Mouse (Mus musculus): ENCODE data around the gene Mctp1.
A peak's percentile ranks its signal among the peaks of the same experiment; 100 is the strongest.
"Not testable (repeated sequence)": the region's sequence is repeated elsewhere in the genome, so short reads cannot be mapped to it uniquely, and the experiment has no call there.

The Mctp1 gene

GRCm38 (mm10) chr13:76481601-76482000 is 97.3 kb downstream of the Mctp1 start:
- no peak for DNase-seq (ENCODE audit: low spot score in 2 of 2)

- no peak for DNase-seq (ENCODE audit: low spot score in 2 of 2)
Observed at GRCm38 (mm10) chr13:76482998-76483397, 98.7 kb downstream of the Mctp1 start.

- no peak for DNase-seq (ENCODE audit: low spot score in 2 of 2)
Observed at GRCm38 (mm10) chr13:76484086-76484709, 99.9 kb downstream of the Mctp1 start.

GRCm38 (mm10) chr13:76515896-76516295 is 131.6 kb downstream of the Mctp1 start:
- no peak for DNase-seq (ENCODE audit: low spot score in 2 of 2)

GRCm38 (mm10) chr13:76523170-76523569 is 138.8 kb downstream of the Mctp1 start:
- DNase-seq (ENCODE audit: low spot score in 2 of 2), result no peak

- no peak for DNase-seq (ENCODE audit: low spot score in 2 of 2)
Observed at GRCm38 (mm10) chr13:76527326-76527725, 143.0 kb downstream of the Mctp1 start.

- DNase-seq (ENCODE audit: low spot score in 2 of 2), result no peak
Observed at GRCm38 (mm10) chr13:76527751-76528150, 143.4 kb downstream of the Mctp1 start.

- DNase-seq (ENCODE audit: low spot score in 2 of 2), result no peak
Observed at GRCm38 (mm10) chr13:76529915-76530314, 145.6 kb downstream of the Mctp1 start.

- no peak for DNase-seq (ENCODE audit: low spot score in 2 of 2)
Observed at GRCm38 (mm10) chr13:76530867-76531504, 146.7 kb downstream of the Mctp1 start.

GRCm38 (mm10) chr13:76547854-76548253 is 163.5 kb downstream of the Mctp1 start:
- DNase-seq (ENCODE audit: low spot score in 2 of 2), result no peak

GRCm38 (mm10) chr13:76560918-76561317 is 176.6 kb downstream of the Mctp1 start:
- DNase-seq (ENCODE audit: low spot score in 2 of 2), result no peak

GRCm38 (mm10) chr13:76561594-76561993 is 177.3 kb downstream of the Mctp1 start:
- no peak for DNase-seq (ENCODE audit: low spot score in 2 of 2)

- no peak for DNase-seq (ENCODE audit: low spot score in 2 of 2)
Observed at GRCm38 (mm10) chr13:76564061-76564460, 179.7 kb downstream of the Mctp1 start.

- DNase-seq (ENCODE audit: low spot score in 2 of 2), result no peak
Observed at GRCm38 (mm10) chr13:76566024-76566423, 181.7 kb downstream of the Mctp1 start.

- DNase-seq (ENCODE audit: low spot score in 2 of 2), result no peak
Observed at GRCm38 (mm10) chr13:76567448-76567847, 183.1 kb downstream of the Mctp1 start.

GRCm38 (mm10) chr13:76568569-76569211 is 184.4 kb downstream of the Mctp1 start:
- no peak for DNase-seq (ENCODE audit: low spot score in 2 of 2)

- peak; percentile 50 to 71 for DNase-seq (ENCODE audit: low spot score in 2 of 2)
Observed at GRCm38 (mm10) chr13:76579414-76579813, 195.1 kb downstream of the Mctp1 start.

GRCm38 (mm10) chr13:76585447-76585846 is 201.1 kb downstream of the Mctp1 start:
- no peak for DNase-seq (ENCODE audit: low spot score in 2 of 2)

- DNase-seq (ENCODE audit: low spot score in 2 of 2), result not testable (repeated sequence)
Observed at GRCm38 (mm10) chr13:76590709-76591108, 206.4 kb downstream of the Mctp1 start.

GRCm38 (mm10) chr13:76591189-76591588 is 206.9 kb downstream of the Mctp1 start:
- no peak for DNase-seq (ENCODE audit: low spot score in 2 of 2)

- no peak for DNase-seq (ENCODE audit: low spot score in 2 of 2)
Observed at GRCm38 (mm10) chr13:76591692-76592091, 207.4 kb downstream of the Mctp1 start.

GRCm38 (mm10) chr13:76592908-76593307 is 208.6 kb downstream of the Mctp1 start:
- no peak for DNase-seq (ENCODE audit: low spot score in 2 of 2)

GRCm38 (mm10) chr13:76597005-76597404 is 212.7 kb downstream of the Mctp1 start:
- no peak for DNase-seq (ENCODE audit: low spot score in 2 of 2)

Data from spleen, postnatal 4 days (tissue).